Mouse (Mus musculus) brown adipose tissue, adult 24 weeks (tissue): ENCODE results near the gene Tmem185b. TPM values are rescaled to one million over a fixed set of nuclear protein-coding genes. Genes with fewer than 3 reads are reported as not detected.

Source experiments
- H3K27ac ChIP-seq: fragments of 200-500 bp; replicated peaks from 2 replicates; pipeline ENCODE4 v1.5.1; 2012; ENCODE audit warnings: low read depth, mild to moderate bottlenecking, low read length
- H3K4me1 ChIP-seq: fragments of 200-500 bp; 2 replicates; pipeline ENCODE4 v1.6.1; 2012; ENCODE audit warnings: low read length, mixed read lengths; ENCODE audit not compliant: control insufficient read depth, insufficient read depth, insufficient read length
- H3K4me3 ChIP-seq: fragments of 200-500 bp; 2 replicates; pipeline ENCODE4 v1.5.1; 2012; ENCODE audit warnings: low read depth, mild to moderate bottlenecking, low read length, moderate library complexity; ENCODE audit not compliant: insufficient read depth
- polyA plus RNA-seq: library from polyadenylated mRNA; stranded (reverse); fragments of >200 nt; gene quantifications from 2 replicates; pipeline ENCODE4 v1.2.4, GENCODE M21; 2012; ENCODE audit not compliant: missing spikeins, insufficient read depth, insufficient read length

Gene Tmem185b
- polyA plus RNA-seq = 5.9 and 7.3 TPM in 2 replicates

GRCm38 (mm10) chr1:119525689-119526591 is at the start of gene Tmem185b:
Tmem185b (plus strand) TSS chr1:119526160.
- Histone ChIP-seq H3K27ac (peak within 1 kb of the TSS; percentile 90), H3K4me1 (peaks cover 14% of the 10 kb centered on the region), H3K4me3 (peak within 1 kb of the TSS; percentile 76)

- H3K27ac ChIP-seq = no peak overlapping the region
- no peaks in the 10 kb centered on the region for H3K4me1 ChIP-seq
- no peak overlapping the region for H3K4me3 ChIP-seq
Measured at GRCm38 (mm10) chr1:119476905-119477353, 49.0 kb upstream of the Tmem185b start.

DNA sequence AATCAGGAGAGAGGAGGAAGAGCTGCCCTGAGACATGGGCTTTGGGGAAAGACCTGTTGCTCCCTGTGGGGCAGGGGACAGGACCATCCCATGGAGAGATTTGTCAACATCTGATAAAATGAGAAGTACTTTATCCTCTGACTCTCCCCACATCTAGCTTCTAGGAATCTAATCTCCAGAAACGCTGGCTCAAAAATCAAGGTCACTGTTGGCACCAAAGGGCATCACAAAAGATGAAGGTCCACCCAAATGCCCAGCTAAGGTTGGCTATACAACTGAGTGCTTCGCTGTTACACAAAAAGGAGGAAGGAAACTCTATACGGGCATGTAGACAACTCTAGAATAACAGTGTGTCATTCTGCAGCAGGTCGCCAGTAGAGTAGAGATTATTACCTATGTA is 46.3 kb upstream of the Tmem185b start:
- Histone ChIP-seq H3K4me3 (no peak overlapping the region), H3K27ac (no peak overlapping the region), H3K4me1 (no peaks in the 10 kb centered on the region)

- H3K4me3 ChIP-seq = no peak overlapping the region
- H3K4me1 ChIP-seq = no peaks in the 10 kb centered on the region
- no peak overlapping the region for H3K27ac ChIP-seq
Measured at GRCm38 (mm10) chr1:119480678-119481077, 45.3 kb upstream of the Tmem185b start.

DNA sequence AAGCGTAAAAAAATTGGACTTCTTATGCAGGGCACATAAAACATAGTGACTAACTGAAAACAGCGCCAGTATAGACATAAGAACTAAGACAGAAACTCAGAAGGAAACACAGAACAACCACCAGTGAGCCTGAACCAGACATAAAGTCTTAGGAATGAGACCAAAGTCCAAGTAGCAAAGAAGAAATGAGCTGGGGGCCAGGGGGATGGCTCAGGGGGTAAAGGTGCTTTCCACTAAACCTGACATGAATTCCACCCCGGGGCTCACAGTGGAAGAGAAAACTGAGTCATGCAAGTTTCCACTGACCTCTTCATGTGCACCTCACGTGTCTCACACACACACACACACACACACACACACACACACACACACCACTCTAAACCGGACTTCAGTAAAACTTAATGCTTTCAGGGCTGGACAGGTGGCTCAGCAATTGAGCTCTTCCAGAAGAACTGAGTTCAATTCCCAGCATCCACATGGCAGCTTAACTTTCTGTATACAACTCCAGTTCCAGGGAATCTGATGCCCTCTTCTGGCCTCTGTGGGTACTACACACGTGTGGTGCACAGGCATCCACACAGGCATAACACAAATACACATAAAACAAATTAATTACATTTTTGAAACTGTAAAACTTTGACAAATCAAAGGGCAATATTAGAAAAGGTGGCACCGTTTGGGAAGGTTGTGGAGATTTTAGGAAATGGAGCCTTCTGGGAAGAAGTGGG is 44.6 kb upstream of the Tmem185b start:
- no peak overlapping the region for H3K4me3 ChIP-seq
- no peak overlapping the region for H3K27ac ChIP-seq
- no peaks in the 10 kb centered on the region for H3K4me1 ChIP-seq

- H3K4me3 ChIP-seq = no peak overlapping the region
- peaks cover 10% of the 10 kb centered on the region for H3K4me1 ChIP-seq
- no peak overlapping the region for H3K27ac ChIP-seq
Measured at GRCm38 (mm10) chr1:119482891-119483290, 43.1 kb upstream of the Tmem185b start.

DNA sequence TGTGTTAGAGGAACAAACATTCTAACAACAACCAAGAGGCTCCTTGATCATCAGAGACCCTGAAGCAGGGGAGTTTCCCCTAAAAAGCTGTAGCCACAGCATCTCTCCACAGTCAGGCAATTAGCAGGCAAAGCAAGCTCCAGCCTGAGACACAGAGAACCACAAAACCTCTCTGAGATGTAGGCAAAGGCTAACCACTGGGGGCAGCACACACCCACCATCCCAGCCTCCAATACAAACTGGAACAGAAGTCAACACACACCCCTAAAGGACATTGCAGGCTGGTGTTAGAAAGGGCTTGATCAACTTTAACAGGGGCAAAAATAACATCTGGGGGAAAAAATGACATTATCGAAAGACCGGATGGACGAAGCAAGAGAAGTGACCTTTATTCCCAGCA is 41.5 kb upstream of the Tmem185b start:
- Histone ChIP-seq H3K4me1 (peaks cover 18% of the 10 kb centered on the region), H3K4me3 (no peak overlapping the region), H3K27ac (no peak overlapping the region)

- Histone ChIP-seq H3K4me1 (peaks cover 30% of the 10 kb centered on the region), H3K4me3 (no peak overlapping the region), H3K27ac (no peak overlapping the region)
Measured at GRCm38 (mm10) chr1:119485825-119486224, 40.1 kb upstream of the Tmem185b start.

- Histone ChIP-seq H3K27ac (no peak overlapping the region), H3K4me3 (no peak overlapping the region), H3K4me1 (peaks cover 38% of the 10 kb centered on the region)
Measured at GRCm38 (mm10) chr1:119487917-119488590, 37.9 kb upstream of the Tmem185b start.

DNA sequence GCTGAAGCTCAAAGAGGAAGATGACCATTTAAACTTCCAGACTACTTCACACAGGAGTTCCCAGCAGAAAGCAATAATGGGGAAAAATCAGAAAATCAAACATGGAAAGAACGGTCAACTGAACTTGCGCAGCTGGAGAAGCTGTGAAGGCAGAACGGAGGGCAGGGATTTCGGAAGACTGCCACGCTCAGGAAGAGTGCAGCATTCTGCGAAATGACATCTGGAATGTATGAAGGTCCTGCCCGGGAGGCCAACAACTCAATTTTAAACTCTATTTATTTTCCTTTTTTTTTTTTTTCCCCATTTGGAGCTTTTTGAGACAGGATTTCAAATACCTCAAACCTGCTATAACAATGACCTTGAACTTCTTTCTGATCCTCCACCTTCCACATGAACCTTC is 35.2 kb upstream of the Tmem185b start:
- Histone ChIP-seq H3K4me1 (peaks cover 59% of the 10 kb centered on the region), H3K27ac (no peak overlapping the region), H3K4me3 (no peak overlapping the region)

- peak overlapping the region; percentile 29; the same call in 1 of the 2 replicates for H3K4me3 ChIP-seq
- H3K4me1 ChIP-seq = peaks cover 65% of the 10 kb centered on the region
- H3K27ac ChIP-seq = peak overlapping the region; percentile 54; the same call in 1 of the 2 replicates
Measured at GRCm38 (mm10) chr1:119492097-119492496, 33.9 kb upstream of the Tmem185b start.

DNA sequence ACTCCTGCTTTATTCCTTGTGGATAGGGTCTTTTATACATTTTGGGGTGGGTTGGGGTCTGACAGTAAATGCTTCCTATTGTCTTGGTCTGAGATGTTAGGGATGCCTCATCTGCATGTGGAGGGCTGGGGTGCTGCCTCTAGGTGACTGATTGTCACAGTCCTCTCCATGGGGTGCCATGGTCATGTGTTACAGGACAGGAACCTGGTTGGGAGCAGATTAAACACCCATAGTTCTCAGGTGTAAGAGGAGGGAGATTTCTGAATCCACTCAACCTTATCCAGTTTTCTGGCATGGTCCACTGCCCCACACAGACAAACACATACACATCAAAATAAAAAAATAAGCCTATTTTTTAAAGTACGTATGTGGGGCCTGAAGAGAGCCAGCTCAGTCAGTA is 33.5 kb upstream of the Tmem185b start:
- Histone ChIP-seq H3K4me3 (no peak overlapping the region), H3K27ac (peak overlapping the region; percentile 54), H3K4me1 (peaks cover 65% of the 10 kb centered on the region)

DNA sequence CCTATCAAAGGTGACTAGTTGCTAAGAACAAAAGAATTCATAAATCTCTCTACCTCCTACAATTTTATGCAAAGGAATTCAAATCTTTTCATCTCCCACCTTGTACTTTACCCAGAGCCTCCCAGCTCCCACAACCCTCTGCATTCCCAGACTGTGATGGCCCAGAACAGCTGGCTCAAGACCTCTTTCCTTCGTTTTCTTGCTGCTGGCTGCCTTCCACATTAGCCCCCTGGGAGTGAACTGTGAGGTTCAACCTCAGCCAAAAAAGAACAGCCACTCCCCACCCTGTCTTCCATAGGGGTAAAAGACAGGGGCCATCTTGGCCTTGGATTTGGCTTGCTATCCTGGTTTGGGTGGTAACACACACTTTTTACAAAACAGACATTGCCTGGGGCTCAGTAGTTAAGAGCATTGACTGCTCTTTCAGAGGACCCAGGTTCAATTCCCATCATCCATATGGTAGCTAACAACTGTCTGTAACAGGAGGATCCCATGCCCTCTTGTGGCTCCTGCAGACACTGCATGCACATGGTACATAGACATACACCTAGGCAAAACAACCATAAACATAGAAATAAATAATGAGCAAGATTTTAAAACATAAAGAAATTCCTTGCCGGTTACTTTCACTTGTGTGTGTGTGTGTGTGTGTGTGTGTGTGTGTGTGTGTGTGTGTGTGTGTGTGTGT is 31.8 kb upstream of the Tmem185b start:
- Histone ChIP-seq H3K27ac (peak overlapping the region; percentile 65), H3K4me1 (peaks cover 72% of the 10 kb centered on the region), H3K4me3 (no peak overlapping the region)

DNA sequence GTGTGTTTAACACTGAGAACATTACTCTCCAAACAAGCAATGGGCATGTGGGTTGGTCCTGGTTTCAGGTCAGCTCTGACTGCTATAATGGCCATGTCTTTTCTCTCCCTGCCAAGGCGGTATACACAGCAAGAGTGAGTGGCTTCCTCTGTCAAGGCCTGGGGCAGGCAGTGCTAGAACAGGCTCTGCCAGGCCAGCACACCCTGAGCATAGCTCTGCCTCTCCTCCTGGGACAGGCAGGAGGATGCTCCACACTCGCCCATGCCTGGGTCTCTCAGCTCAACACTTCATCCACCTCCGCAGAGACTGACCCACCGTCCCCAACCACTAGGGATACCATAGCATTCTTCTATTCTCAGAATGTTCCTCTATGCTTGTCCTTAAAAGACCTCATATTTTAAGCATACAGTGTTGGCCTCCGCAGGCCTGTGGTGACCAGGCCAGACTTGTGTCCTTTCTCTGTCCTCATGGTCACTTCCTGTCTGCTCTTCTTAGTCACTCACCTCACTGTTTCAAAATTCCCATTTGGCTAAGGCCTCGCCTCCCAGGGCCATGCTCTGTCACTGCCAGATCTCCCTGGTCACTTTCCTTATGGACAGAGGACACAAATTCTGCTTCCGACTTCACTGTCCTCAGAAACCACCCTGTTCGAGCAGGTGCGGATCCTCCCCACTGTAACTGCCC is 31.1 kb upstream of the Tmem185b start:
- Histone ChIP-seq H3K4me3 (no peak overlapping the region), H3K4me1 (peaks cover 70% of the 10 kb centered on the region), H3K27ac (peak overlapping the region; percentile 65)
